Mouse (Mus musculus): ENCODE results near the gene Cask.

Gene Cask

DNA sequence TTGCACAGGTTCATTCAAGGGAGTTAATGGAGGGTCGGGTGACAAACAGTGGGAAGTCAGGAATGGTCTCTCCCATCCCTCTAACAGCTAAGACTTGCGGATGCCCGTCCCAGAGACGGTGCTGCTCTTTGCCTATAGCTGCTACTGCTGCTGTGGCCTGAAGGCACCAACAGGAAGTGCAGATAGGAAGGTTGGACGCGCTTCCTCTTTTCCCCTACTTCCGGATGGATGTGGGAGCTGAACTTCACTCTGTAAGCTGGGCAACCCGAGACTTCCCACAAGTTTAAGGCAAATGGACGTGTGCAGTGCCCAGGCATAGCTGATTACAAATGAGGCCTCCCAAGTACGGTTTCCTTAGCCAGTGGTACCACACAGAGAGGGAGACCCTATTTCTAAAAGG, 333.1 kb downstream of the Cask start:
- DNase-seq (ENCODE audit: low spot score), result no peak

DNA sequence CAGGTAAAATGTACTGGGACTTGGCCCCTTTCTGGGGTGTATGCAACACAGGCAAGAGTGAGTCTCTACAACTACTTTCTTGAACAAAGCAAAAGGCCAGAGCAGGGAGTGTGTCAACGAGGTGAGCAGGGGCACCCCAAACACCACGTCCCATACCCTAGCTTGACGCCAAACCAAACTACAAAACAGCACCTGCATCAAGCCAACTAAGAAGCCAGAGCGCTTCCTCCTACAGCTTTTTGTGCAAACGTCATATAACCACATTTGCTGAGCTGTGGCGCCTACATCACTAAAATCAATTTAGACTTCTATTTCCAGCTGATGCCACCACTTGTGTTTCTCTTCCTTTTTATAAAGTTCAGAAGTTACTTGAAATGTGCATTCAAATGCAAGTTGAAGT, 334.7 kb downstream of the Cask start:
- no peak for DNase-seq (ENCODE audit: low spot score)

DNA sequence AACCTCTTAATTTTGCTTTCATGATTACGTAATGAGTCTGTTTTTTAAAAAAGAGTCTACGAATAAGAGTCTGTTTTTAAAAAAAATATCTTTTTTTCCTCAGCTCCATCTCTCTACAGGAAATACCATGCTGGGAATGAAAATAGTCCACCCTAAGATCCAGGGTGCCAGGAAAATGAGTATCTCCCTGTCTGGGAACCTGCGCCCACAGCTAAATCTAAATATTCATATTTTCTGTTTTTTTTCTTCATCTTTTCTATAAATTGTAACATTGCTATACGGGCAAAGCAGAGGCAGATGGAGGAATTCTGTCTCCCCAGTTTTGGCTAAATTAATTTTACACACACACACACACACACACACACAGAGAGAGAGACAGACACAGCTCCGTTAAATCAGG, 337.3 kb downstream of the Cask start:
- DNase-seq (ENCODE audit: low spot score), result no peak

DNA sequence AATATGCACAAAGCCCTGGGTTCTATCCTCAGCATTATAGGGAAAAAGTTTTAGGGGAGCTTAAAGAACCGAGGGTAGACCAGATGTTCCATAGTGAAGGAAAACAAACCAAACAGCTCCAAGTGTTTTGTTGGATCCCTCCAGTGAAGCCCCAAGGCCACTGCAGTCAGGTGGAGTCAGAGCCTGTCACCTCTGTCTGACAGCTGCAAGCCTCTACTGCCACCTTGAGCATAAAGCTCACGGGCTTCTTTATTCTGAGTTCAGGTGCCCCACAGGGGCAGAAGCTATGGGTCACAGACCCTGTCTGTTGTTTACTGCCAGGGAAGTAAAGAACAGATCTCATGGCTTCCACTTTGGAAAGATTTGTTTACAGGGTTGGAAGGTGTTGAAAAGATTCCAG, 338.0 kb downstream of the Cask start:
- no peak for DNase-seq (ENCODE audit: low spot score)

DNA sequence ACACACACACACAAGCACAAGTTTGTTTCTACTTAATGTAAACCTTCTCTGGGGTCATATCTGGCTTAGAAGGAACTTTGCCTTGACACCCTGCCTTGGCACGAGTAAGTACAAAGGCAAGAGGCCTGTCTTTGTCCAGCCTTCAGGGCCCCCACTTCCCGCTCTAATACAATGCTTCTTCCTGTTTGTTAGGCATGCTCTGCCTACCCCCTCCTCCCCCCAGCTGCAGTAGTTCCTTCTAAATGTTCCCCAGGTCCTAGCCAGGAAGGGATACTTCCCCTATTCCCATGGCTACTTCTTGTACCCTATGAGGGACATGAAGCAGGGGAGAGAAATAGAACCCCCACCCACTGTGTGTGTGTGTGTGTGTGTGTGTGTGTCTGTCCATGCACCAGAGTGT, 344.8 kb downstream of the Cask start:
- DNase-seq (ENCODE audit: low spot score), result no peak

DNA sequence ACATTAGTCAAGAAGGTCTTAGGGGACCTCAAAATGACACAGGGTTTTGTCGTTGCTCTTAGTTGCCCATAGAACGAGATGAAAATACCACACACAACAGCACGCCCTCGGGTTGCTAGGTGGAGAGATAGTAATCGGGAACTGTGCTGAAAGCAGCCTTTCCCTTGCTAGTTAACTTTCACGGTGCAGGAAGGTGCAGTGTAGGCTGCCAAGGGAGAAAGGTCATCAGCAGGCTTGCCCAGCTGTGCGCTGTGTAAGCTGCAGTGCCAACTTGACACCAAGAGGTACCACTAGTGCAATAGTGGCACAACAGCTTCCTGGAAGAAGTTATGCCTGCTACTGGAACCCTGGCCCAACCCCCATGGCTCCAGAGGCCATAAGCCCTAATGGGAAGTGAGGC, 346.8 kb downstream of the Cask start:
- no peak for DNase-seq (ENCODE audit: low spot score)

DNA sequence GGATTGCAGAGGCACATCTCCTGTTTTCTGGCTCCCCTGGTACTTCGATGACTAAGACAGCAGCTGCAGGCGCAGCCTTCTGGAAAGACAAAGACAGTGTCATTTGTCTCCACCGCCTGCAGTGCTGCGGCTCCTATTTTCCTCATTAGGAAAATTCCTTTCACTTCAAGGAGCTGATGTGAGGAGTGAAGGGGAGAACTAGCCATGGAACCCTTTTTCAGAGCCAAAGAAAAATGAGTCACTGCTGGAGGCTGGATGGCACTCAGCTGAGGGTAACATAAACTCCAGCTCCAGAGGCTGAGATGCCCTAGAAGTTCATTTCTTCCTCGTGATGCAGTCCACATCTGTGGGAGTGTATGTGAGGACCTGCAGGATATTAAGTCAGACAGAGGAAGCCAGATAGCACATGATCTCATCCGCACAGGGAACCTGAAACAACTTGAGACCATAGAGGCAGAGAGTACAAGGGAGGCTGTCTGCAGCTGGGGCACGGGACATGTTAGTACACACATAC, 348.2 kb downstream of the Cask start:
- no peak for DNase-seq (ENCODE audit: low spot score)

DNA sequence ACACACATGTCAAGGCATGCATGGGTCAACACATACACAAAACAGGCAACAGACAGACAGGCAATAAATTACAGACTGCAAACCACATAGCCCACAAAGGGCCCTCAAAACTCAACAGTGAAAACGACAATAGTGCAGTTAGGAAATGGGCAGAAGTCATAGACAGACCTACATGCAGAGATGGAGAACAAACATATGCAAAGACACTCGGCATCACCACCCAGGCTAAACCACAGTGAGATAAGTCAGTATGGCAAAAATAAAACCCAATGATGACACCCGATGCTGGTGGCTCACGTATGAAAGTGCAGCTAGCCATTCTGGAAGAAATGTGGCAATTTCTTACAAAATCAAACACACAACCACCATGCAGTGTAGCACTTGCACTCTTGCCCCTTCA, 350.9 kb downstream of the Cask start:
- no peak for DNase-seq (ENCODE audit: low spot score)

DNA sequence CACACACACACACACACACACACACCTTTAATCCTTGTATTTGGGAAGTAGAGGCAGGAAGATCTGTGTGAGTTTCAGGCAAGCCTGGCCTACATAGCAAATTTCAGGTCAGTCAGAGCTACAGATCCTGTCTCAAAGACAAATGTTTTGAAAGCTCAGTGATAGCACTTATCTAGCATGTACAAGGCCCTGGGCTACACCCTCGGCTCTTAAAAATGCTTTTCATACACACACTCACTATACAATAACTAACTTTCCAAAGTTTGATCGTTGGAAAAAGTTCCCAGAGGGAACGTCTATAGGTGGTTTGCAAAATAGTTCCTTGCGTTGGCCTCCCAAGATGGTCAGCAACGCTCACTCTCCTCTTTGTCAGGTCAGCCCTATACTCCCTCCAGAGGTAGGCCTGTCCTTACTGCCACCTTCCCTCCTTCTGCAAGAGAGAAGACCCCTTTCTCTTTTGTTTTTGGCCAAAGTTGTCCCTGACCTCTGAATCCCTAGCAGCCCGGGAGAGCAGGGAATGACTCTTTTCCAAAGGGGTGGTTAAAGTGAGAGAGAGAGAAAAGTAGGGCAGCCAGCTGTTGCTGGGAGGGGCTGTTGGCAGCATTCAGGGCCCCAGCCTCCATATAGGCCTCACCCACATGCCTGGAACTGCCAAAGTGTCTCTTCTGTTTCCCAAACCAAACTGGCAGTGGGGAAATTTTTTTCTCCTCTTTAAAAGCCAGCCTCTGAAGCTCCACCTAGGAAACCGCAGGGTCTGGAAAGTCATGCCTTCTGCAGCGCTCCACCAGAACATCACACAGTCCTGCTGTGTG, 356.1 kb downstream of the Cask start:
- peak; percentile 47 for DNase-seq (ENCODE audit: low spot score)

DNA sequence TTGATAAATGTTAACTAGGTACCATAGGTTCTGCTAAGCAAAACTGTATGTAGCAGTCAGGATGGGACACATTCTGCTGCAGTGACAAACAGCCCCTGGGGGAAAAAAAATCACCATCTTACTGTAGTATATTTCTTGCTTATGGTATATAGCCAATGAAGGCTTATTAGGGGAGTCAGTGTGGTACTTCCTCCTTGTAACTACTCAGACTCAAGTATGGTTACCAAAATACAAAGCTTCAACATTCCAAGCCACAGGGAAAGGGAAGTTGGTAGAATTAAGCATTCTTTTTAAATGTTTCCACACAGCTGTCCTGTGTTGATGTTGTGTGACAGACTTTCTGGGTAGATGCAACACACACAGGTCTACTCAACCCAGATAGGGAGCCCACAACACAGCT, 358.2 kb downstream of the Cask start:
- no peak for DNase-seq (ENCODE audit: low spot score)

DNA sequence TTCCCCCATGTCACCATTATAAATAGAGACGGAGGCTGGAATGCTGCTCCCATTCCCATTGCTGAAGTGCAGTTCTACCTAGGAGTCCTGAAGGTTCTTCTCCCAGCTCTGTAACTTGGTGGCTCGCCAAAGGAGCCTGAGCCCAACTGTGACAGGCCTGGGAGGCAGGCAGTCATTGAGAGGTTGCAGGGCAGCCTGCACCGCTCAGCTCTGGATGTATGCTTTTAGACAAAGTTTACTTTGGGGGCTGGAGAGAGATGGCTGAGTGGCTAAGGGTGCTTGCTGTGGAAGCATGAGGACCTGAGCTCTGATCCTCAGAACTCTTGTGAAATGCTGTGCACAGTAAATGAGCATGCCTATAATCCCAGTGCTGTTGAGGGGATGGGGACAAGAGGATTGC, 360.2 kb downstream of the Cask start:
- DNase-seq (ENCODE audit: low spot score), result no peak

DNA sequence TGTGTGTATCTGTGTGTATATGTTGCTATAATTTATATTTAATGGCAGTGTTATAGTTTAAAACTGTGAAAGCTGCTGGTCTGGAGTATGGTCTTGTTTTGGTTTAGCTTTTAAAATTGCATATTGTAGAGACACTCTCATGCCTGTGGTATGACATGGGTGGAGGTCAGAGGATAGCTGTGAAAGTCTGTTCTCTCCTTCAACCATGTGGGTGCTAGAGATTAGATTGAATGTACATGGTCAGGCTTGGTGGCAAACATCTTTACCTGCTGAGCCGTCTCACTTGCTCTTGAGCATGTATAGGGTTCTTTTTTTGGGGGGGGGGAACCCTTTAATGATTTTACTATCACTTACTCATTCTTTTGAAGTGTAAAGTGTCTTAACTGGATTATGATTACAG, 361.4 kb downstream of the Cask start:
- DNase-seq (ENCODE audit: low spot score), result peak; percentile 27

DNA sequence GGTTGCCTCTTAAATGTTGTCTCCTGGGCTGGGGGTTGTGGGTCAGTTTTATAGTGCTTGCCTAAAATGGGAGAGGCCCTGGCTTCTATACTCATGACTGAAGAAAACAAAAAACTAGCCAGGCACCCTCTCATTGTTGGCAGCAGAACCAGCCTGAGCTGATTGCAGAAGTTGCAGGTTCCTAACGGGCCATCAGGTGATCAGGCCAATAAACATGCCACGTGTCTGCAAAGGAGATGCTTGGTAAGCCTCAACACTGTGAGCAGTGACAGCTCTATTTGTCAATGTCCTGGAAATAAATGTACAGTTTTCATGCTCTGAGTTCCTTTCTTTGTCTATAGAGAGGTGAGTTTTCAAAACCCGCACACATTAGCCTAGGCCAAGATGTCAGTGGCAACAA, 362.2 kb downstream of the Cask start:
- DNase-seq (ENCODE audit: low spot score), result no peak

DNA sequence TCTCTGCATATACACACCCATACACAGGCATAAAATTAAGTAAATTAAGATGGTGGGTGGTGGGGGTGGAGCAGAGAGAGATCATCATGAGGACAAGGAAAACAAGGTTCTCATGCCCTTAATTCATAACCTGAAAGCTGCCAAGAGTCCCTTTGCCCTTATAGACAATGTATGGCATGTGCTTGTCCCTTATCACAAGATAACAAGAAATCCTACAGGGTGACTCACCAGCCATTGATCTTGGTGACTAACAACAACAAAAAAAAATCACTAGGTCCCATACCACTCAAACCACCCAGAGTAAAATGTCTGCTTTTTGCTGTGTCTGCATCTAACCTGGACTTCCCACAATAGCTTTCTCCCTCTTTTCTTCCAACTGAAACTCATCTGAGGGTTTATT, 366.7 kb downstream of the Cask start:
- DNase-seq (ENCODE audit: low spot score), result no peak

DNA sequence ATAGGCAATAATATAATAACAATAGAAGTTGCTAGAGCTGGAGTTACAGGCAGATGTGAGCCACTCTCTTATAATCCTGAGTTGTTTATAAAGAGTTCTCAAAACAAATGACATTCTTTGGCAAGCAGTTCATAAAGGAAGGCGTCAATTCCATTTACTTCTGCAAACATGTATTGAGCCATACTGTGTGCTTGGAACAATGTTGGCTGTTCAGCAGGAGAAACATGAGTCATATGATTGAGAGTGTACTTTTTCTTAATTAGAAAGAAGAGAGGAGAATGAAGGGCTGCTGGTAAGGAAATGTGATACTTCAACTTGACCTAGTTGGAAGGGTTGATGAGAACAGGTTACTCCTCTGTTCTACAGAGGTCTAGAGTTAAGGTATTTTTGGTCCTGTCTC, 368.6 kb downstream of the Cask start:
- no peak for DNase-seq (ENCODE audit: low spot score)

DNA sequence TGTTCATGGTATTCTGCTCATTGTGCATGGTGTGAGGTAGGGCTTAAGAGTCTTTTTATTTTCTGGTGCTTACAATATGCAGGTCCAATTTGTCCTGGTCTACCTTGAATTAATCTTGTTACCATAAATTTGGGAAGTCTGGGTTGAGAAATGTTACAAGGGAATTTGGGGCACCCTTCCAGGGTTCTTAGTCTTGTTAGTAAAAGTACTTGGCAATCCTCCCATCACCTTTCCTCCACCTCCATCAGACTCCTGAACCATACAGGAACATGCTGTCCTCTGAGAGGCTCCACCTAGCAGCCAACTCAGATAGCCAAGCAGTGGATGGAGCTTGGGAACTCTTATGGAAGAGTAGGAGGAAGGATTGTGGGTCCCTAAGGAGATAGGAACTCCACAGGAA, 371.6 kb downstream of the Cask start:
- no peak for DNase-seq (ENCODE audit: low spot score)

DNA sequence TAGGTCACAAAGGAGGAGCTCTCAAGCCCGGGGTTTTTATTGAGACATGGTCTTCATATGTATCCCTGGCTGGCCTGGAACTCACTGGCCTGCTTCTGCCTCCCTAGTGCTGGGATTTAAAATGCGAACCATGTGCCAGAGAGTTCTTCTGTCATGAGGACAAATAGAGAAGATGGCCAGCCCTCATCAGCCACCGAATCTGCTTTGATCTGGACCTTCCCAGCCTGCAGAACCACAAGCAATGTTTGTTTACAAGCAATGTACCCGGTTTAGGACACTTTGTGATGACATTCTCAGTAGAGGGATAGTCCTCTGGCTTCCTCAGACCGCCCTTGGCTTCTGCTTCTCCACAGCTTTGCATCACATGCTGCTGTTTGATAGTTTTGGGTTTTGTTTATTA, 372.9 kb downstream of the Cask start:
- DNase-seq (ENCODE audit: low spot score), result no peak

DNA sequence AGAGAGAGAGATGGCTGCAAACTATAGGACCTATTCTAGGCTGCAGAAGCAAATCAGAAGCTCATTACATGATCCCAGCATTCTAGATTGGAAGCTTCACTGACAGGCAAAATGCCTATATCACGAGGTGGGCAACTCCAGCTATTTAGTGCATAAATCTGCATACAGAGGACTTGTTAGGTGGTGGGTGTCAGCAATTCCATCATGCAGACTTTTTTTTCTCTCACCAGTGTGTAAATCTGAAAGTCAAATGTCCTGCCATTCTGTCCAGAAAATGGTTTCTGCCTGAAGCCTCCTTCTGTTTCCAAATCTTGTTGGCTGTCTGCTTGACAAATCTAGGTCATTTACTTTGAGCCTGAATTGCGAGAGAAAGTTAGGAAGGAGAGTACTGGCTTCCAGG, 373.6 kb downstream of the Cask start:
- no peak for DNase-seq (ENCODE audit: low spot score)

DNA sequence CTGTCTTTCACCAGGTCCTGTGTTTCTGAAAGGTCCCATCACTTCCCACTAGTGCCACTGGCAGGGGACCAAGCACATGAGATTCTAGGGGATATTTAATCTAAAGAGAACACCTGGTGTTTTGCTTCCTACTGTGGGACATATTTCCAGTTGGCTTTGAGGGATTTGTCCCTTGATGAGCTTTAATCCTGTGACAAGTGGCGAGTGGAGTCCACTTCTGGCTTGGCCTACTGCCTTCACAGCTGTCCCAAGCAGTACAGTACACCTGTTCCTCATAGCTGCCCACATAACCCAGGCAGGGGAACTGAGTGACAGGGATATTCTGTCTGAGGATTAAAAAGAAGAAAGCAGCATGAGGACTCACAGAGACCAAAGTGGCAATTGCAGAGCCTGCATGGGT, 375.8 kb downstream of the Cask start:
- no peak for DNase-seq (ENCODE audit: low spot score)

DNA sequence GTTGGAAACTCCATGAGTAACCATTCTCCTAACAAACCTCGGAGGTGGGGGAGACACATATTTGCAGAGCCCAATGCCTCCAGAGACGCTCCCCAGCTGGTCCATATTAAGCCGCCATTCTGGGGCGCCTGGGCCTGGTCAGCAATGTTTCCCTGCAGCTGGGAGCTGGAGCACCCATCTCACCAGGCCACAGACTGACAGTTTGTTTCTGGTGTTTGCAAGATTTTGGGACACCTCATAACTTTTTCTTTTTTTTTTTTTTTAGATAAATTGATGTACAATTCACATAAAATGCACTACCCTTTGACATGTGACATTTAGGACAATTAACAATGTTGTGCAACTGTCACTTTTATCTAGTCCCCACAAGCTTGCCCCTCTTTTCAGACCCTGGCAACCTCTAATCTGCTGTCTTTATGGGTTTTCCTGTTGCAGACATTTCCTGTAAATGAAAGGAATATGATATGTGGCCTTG, 378.4 kb downstream of the Cask start:
- DNase-seq (ENCODE audit: low spot score), result no peak

DNA sequence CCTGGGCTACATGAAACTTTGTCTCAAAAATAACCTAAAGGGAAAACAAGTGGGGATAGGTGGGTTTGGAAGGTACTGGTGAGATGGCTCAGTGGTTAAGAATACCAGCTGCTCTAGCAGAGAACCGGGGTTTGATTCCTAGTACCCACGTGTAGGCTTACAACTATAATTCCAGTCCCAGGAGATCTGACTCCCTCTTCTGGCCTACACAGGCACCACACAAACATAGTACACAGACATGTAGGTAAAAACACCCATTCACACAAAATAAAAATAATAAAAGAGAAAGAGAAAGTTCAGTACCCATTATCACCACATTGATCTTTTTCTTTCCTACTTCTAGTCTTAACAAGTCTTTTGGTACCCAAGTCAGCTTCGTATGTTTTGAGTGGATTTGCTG, 379.2 kb downstream of the Cask start:
- no peak for DNase-seq (ENCODE audit: low spot score)

DNA sequence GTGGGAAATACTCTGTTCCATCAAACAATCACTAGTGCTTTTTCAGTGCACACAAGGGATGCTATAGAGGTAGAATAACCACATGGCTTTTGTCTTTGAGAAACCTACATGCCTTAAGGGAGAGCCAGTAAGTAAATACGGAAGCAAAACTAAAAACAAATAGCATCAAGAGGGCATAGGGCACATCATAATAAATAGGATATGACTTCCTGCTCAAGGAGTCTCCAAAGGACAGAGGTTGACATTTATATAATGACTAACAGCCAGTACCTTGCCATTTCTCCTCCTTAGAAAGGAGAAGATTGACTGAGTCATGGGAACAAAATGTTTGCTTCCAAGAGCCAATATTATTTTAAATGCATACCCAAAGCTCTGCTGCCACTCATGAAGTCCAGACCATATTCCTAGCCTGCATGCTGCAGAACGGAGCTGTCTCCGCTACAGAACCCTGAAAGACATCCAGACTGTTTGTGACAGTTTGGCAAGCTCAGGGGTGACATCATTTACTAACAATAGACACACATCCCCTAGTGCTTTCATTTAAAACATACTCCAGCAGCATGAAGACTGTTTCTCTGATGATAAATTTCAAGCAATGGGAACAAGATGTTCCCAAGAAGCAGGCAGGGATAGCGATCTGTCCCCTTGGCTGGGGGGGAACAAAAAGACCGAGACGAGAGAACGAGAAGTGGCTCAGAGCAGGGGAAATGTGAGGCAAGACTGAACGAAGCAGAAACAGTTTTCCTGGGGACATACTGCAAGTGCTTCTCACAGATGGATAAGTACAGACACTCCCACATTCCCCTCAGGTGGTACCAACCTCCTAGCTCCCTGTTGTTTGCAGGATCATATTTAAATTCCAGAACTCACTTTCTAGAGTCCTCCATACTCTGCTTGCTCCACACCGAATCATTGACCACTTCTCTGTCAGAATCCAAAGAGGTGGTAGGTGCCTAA, 381.7 kb downstream of the Cask start:
- no peak for DNase-seq (ENCODE audit: low spot score)

DNA sequence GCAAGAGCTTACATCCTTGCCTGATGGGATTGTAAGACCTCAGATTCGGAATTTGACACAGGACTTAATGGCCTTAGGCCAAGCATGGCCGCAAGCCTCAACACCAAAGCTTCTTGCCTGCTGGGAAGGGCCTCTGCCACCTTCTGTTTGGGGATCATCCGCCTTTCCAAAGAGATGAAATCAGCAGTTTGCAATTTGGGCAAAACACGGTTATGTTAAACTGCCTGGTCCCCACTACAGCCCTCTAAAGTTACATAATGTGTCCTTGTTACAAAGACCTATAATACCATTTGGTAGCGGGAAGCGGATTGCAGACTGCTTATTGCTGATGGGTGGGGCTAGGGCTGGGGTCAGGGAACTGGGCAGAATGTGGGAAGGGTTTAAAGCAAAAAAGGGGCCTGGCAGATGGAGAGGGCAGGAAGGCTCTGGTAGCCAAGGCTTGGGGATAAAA, 384.0 kb downstream of the Cask start:
- DNase-seq (ENCODE audit: low spot score), result no peak
